Mouse (Mus musculus): ENCODE measurements around the gene Eif3k.

- TF ChIP-seq TAL1 (IDR thresholded peaks at IDR 0.05; ENCODE audit: low read length) (no peak), GATA1 (IDR thresholded peaks at IDR 0.05; ENCODE audit: low read length) (no peak)
These were observed 44.5 kb upstream of the Eif3k start for GRCm38 (mm10) chr7:29026195-29026594.
